Mouse (Mus musculus) midbrain, embryonic 10.5 days (tissue): ENCODE measurements around the gene Phb2. TPM values are rescaled to one million over a fixed set of nuclear protein-coding genes. Genes with fewer than 3 reads are reported as not detected.

Experiments used
- DNase-seq: peaks from one replicate; pipeline ENCODE4 v3.0.0-alpha.2; 2017; ENCODE audit warnings: low spot score
- H3K27ac ChIP-seq: fragments of 300-500 bp; sonication (generic); replicated peaks from 2 replicates; pipeline ENCODE4 v1.5.1; 2016; ENCODE audit warnings: mild to moderate bottlenecking
- H3K27me3 ChIP-seq: fragments of 300-500 bp; sonication (generic); 2 replicates; pipeline ENCODE4 v1.6.1; 2016; ENCODE audit warnings: low read depth, mild to moderate bottlenecking; ENCODE audit not compliant: poor library complexity, severe bottlenecking
- H3K36me3 ChIP-seq: fragments of 300-500 bp; sonication (generic); 2 replicates; pipeline ENCODE4 v1.6.1; 2016; ENCODE audit warnings: mild to moderate bottlenecking, moderate library complexity
- H3K4me1 ChIP-seq: fragments of 300-500 bp; sonication (generic); 2 replicates; pipeline ENCODE4 v1.6.1; 2016
- H3K4me3 ChIP-seq: fragments of 300-500 bp; sonication (generic); 2 replicates; pipeline ENCODE4 v1.5.1; 2016; ENCODE audit warnings: mild to moderate bottlenecking, moderate library complexity
- H3K9me3 ChIP-seq: fragments of 300-500 bp; sonication (generic); replicated peaks from 2 replicates; pipeline ENCODE4 v1.6.1; 2016; ENCODE audit warnings: mild to moderate bottlenecking
- WGBS: fragments of 180-500 bp; shearing (Covaris S2); methylation state at CpG from one replicate; pipeline ENCODE4 v1.1.7; 2016; 5-methylcytosine and 5-hydroxymethylcytosine counted together
- polyA plus RNA-seq: library from polyadenylated mRNA; unstranded; fragments of >200 nt; fragmentation: Nextera tagmentation; extraction: Ambion mirVana; gene quantifications from 2 replicates; pipeline ENCODE4 v1.2.1, GENCODE M21; 2016

The Phb2 gene
- polyA plus RNA-seq, 1 experiment from 2014 or later = 471 TPM

GRCm38 (mm10) chr6:124696441-124697150 is 15.5 kb upstream of the Phb2 start:
- H3K36me3 ChIP-seq = peaks cover 27% of the 10 kb centered on the region
- no peak for DNase-seq
- H3K9me3 ChIP-seq = no peaks in the 10 kb centered on the region
- 94% methylated on average over 7 of the region's 7 CpGs for WGBS
- no peak overlapping the region for H3K27ac ChIP-seq
- no peaks in the 10 kb centered on the region for H3K27me3 ChIP-seq
- no peak overlapping the region for H3K4me3 ChIP-seq
- H3K4me1 ChIP-seq = 0 out of 2 replicates have a peak, but pooled peaks cover 4% of the 10 kb centered on the region

- WGBS = 89% methylated on average over 6 of the region's 6 CpGs
- H3K27me3 ChIP-seq = no peaks in the 10 kb centered on the region
- H3K36me3 ChIP-seq = peaks cover 49% of the 10 kb centered on the region
- no peak overlapping the region for H3K27ac ChIP-seq
- H3K9me3 ChIP-seq = no peaks in the 10 kb centered on the region
- no peak overlapping the region for H3K4me3 ChIP-seq
- H3K4me1 ChIP-seq = 0 out of 2 replicates have a peak, but pooled peaks cover 4% of the 10 kb centered on the region
- DNase-seq = no peak
Observed at GRCm38 (mm10) chr6:124698751-124699150, 13.4 kb upstream of the Phb2 start.

GRCm38 (mm10) chr6:124699366-124699765 is 12.8 kb upstream of the Phb2 start:
- Histone ChIP-seq H3K27me3 (no peaks in the 10 kb centered on the region), H3K36me3 (peaks cover 55% of the 10 kb centered on the region), H3K9me3 (no peaks in the 10 kb centered on the region), H3K27ac (no peak overlapping the region), H3K4me1 (0 out of 2 replicates have a peak, but pooled peaks cover 4% of the 10 kb centered on the region), H3K4me3 (no peak overlapping the region)
- WGBS = 90% methylated on average over 4 of the region's 4 CpGs
- DNase-seq = no peak

GRCm38 (mm10) chr6:124699962-124700610 is 12.1 kb upstream of the Phb2 start:
- no peak for DNase-seq
- 90% methylated on average over 11 of the region's 11 CpGs for WGBS
- Histone ChIP-seq H3K4me3 (no peak overlapping the region), H3K4me1 (0 out of 2 replicates have a peak, but pooled peaks cover 4% of the 10 kb centered on the region), H3K9me3 (no peaks in the 10 kb centered on the region), H3K27ac (no peak overlapping the region), H3K36me3 (peaks cover 62% of the 10 kb centered on the region), H3K27me3 (no peaks in the 10 kb centered on the region)

GRCm38 (mm10) chr6:124701338-124701737 is 10.8 kb upstream of the Phb2 start:
- Histone ChIP-seq H3K27me3 (no peaks in the 10 kb centered on the region), H3K4me3 (no peak overlapping the region), H3K4me1 (0 out of 2 replicates have a peak, but pooled peaks cover 4% of the 10 kb centered on the region), H3K36me3 (peaks cover 75% of the 10 kb centered on the region), H3K27ac (no peak overlapping the region), H3K9me3 (no peaks in the 10 kb centered on the region)
- WGBS = 76% methylated on average over 8 of the region's 8 CpGs
- DNase-seq = no peak

- Histone ChIP-seq H3K27ac (no peak overlapping the region), H3K36me3 (peaks cover 84% of the 10 kb centered on the region), H3K4me3 (no peak overlapping the region), H3K4me1 (0 out of 2 replicates have a peak, but pooled peaks cover 4% of the 10 kb centered on the region), H3K9me3 (no peaks in the 10 kb centered on the region), H3K27me3 (no peaks in the 10 kb centered on the region)
- WGBS = 94% methylated on average over 17 of the region's 17 CpGs
- DNase-seq = no peak
Observed at GRCm38 (mm10) chr6:124702102-124702783, 9.9 kb upstream of the Phb2 start.

GRCm38 (mm10) chr6:124702784-124703103 is 9.4 kb upstream of the Phb2 start:
- H3K36me3 ChIP-seq = peaks cover 89% of the 10 kb centered on the region
- no peak overlapping the region for H3K4me3 ChIP-seq
- H3K27ac ChIP-seq = no peak overlapping the region
- peak; percentile 61 for DNase-seq
- H3K9me3 ChIP-seq = no peaks in the 10 kb centered on the region
- WGBS = 53% methylated on average over 3 of the region's 3 CpGs
- no peaks in the 10 kb centered on the region for H3K27me3 ChIP-seq
- H3K4me1 ChIP-seq = 0 out of 2 replicates have a peak, but pooled peaks cover 4% of the 10 kb centered on the region

GRCm38 (mm10) chr6:124703789-124704188 is 8.3 kb upstream of the Phb2 start:
- 79% methylated on average over 7 of the region's 7 CpGs for WGBS
- no peaks in the 10 kb centered on the region for H3K4me1 ChIP-seq
- H3K4me3 ChIP-seq = no peak overlapping the region
- H3K27me3 ChIP-seq = no peaks in the 10 kb centered on the region
- DNase-seq = no peak
- H3K27ac ChIP-seq = no peak overlapping the region
- no peaks in the 10 kb centered on the region for H3K9me3 ChIP-seq
- H3K36me3 ChIP-seq = peaks cover 99% of the 10 kb centered on the region

- H3K4me3 ChIP-seq = no peak overlapping the region
- H3K9me3 ChIP-seq = no peaks in the 10 kb centered on the region
- no peaks in the 10 kb centered on the region for H3K27me3 ChIP-seq
- WGBS = 88% methylated on average over 2 of the region's 2 CpGs
- H3K36me3 ChIP-seq = peaks cover 100% of the 10 kb centered on the region
- no peak for DNase-seq
- H3K27ac ChIP-seq = no peak overlapping the region
- H3K4me1 ChIP-seq = peaks cover 2% of the 10 kb centered on the region
Observed at GRCm38 (mm10) chr6:124704417-124704816, 7.7 kb upstream of the Phb2 start.

GRCm38 (mm10) chr6:124706061-124706627 is 6.0 kb upstream of the Phb2 start:
- Histone ChIP-seq H3K36me3 (peaks cover 97% of the 10 kb centered on the region), H3K4me1 (peaks cover 19% of the 10 kb centered on the region), H3K27ac (no peak overlapping the region), H3K9me3 (no peaks in the 10 kb centered on the region), H3K4me3 (no peak overlapping the region), H3K27me3 (no peaks in the 10 kb centered on the region)
- DNase-seq = no peak
- WGBS = 87% methylated on average over 5 of the region's 5 CpGs

GRCm38 (mm10) chr6:124708289-124708889 is 3.7 kb upstream of the Phb2 start:
- Histone ChIP-seq H3K27ac (no peak overlapping the region), H3K27me3 (no peaks in the 10 kb centered on the region), H3K36me3 (peaks cover 75% of the 10 kb centered on the region), H3K4me1 (peaks cover 29% of the 10 kb centered on the region), H3K9me3 (no peaks in the 10 kb centered on the region), H3K4me3 (no peak overlapping the region)
- DNase-seq = no peak
- WGBS = 95% methylated on average over 10 of the region's 10 CpGs

- WGBS = 28% methylated on average over 11 of the region's 11 CpGs
- Histone ChIP-seq H3K4me3 (peak overlapping the region; percentile 92), H3K27ac (peak overlapping the region; percentile 92), H3K9me3 (no peaks in the 10 kb centered on the region), H3K36me3 (peaks cover 74% of the 10 kb centered on the region), H3K4me1 (peaks cover 44% of the 10 kb centered on the region), H3K27me3 (no peaks in the 10 kb centered on the region)
- no peak for DNase-seq
Observed at GRCm38 (mm10) chr6:124712918-124713317, 782 bp downstream of the Phb2 start.
